Mouse (Mus musculus): ENCODE data around the gene Hoxd13.

Gene Hoxd13

DNA sequence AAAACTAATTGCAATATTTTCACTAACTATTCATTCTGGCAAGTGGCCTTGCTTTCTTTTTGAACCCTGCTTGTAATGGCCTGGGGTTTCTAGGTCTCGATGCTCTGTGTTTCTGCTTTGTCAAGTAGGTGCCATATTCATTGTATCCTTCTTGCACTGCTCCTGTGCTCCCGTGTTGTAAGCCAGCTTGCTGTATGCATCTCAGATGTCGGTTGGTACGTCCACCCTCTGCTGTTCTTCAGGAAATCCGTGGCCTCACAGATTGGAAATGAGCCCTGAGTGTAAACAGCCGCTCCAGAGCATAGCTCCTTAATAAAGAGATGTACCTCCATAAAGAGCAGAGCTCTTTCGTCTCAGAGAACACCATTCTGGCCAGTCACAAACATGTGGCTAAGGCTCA, 39.5 kb downstream of the Hoxd13 start:
- no peak for DNase-seq (ENCODE audit: low read depth, low spot score)

GRCm38 (mm10) chr2:74708676-74709075, 40.6 kb downstream of the Hoxd13 start:
- DNase-seq (ENCODE audit: low read depth, low spot score): no peak

DNA sequence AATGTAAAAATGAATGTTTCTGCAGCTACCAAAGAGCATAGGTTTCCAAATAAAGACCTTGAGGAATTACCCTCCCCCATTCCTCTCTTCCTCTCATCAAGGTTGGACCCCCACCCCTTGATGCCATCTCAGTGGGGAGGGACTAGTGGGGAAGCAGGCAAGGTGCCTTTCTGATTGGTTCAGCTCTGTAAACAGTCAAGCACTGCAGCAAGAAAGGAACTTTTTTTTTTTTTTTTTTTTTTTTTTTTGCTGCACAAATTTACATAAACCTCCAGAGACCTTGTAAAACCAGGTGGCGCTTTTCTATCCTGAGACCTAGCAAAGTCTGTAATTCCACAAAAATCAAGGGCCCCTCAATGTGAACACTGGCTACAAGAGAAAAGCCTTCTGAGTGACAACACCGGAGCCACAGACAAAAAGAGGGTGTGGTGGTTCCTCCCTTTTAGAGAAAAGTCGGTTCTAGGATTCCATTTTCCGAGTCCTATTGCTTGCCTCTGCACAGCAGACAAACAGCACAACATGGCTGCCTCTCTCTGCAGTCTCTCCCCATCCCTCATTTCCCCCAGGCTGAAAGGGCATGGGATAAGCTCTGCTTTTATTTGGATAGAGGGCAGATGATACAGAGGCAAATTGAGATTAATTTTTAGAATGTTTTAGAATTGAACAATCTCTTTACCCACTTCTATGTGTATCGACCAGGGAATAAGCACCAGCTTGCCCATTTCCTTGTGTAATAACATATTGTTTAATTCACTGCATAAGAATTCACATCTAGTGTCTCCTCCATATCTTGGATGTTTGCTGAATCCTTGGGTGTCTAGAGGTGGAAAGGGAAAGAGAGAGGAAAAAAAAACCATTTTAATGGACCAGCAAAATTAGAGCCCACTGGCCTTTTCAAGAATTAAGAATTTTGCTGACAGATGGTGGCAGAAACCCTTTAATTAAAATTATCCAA, 41.6 kb downstream of the Hoxd13 start:
- DNase-seq (ENCODE audit: low read depth, low spot score): no peak

DNA sequence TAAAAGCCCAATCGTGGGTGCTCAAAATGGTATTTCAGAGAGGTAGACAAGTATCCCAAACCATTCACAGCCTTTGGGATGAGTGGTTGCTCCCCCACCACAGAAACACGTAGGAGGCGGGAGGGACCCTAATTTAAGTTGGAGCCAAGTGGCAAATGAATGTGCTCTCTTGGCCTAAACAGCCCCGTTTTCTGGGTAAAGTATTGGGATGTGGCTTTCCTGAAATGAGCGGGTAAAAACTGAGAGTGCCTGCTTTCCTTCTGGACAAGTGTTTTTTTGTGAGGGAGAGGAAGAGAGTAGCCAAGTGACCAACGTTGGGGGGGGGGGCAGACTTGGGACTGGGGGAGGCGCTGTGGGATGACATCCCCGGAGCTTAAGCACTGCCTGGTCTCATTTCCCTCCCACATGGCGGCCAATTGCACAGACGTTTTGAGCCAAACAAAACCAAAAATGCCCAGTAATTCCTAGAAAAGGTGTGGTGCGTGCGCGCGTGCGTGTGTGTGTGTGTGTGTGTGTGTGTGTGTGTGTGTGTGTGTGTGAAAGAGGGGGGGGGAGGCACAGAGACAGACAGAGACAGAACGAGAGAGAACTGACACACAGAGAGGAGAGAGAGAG, 42.9 kb downstream of the Hoxd13 start:
- no peak for DNase-seq (ENCODE audit: low read depth, low spot score)

DNA sequence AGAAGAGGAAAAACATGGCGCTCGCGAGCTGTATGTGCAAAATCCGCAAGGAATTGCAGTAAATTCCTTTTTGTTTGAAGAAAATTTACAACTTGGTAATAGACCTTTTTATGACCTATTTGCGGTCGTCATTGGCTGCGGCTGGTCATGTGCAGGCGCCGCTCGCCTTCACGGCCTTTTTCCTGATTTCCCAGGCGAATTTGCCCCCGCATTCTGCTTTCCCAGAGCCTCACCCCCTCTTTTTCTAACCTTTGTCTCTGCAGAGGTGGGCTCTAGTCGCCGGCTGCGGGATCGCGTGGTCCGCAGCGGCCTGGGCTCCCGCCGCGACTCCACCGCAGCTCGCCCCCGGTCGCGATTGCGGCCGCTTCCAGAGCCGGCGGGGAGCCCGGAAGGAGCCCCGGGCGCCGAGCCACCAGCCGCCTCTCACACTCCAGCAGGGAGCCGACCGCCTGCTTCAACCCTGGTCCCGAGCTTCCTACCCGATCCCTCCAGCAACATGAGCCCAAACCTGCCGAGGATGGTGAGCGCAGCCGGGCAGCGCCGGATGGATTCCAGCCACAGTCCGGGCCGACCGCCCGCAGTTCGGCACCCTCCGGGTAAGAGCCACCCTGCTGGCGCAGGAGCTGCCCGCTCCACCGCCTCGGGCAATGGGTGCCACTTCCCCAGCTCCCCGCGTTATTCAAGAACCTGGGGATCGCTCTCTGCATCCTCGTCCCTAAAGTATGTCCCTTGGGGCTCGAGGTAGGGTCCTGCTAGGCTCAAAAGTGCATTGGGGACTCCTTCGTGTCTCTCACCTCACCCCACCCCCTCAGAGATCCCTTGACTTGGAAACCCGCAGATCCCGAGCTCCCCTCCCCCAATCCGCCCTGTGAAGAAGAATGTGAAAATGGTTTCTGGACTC, 43.9 kb downstream of the Hoxd13 start, which contains the start of the genes Hoxd3 and Hoxd4:
Gene Hoxd3, plus strand, starts transcription at position 207 of the 901 bp plus-strand sequence.
Gene Hoxd4, plus strand, starts transcription at position 209 of the 901 bp plus-strand sequence.
- no peak for DNase-seq (ENCODE audit: low read depth, low spot score)

- no peak for DNase-seq (ENCODE audit: low read depth, low spot score)
Measured at GRCm38 (mm10) chr2:74713239-74714150, 45.4 kb downstream of the Hoxd13 start.

DNA sequence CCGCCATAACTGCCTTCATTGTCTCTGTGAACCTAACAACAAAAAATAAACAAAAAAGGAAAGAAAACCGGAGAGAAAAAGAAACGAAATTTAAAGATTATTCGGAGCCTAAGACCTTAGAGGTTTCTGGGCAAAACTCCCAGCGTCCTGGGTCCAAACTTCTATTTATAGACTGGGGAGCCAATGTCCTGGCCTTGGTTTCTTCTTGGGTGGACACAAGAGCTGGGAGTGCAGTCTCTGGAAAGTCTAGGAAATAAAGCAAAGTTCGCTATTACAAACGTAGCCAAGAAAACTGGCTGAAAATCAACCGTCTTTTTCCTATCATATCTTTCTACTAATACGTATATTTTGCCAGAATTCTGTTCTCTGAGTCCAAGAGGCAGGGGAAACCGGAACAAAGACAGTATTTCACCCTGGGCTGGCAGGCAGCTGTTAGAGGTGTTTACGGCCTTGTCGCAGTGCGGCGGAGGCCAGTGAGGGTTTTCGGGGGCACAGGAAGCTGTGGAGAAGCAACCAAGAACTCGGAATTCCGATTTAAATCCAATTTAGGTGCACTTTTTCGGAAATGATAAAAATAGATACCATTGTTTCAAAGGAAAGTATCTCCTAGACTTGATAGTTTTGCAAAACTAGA, 46.2 kb downstream of the Hoxd13 start:
- DNase-seq (ENCODE audit: low read depth, low spot score): no peak

- DNase-seq (ENCODE audit: low read depth, low spot score): no peak
Measured at GRCm38 (mm10) chr2:74714881-74715280, 46.8 kb downstream of the Hoxd13 start.

DNA sequence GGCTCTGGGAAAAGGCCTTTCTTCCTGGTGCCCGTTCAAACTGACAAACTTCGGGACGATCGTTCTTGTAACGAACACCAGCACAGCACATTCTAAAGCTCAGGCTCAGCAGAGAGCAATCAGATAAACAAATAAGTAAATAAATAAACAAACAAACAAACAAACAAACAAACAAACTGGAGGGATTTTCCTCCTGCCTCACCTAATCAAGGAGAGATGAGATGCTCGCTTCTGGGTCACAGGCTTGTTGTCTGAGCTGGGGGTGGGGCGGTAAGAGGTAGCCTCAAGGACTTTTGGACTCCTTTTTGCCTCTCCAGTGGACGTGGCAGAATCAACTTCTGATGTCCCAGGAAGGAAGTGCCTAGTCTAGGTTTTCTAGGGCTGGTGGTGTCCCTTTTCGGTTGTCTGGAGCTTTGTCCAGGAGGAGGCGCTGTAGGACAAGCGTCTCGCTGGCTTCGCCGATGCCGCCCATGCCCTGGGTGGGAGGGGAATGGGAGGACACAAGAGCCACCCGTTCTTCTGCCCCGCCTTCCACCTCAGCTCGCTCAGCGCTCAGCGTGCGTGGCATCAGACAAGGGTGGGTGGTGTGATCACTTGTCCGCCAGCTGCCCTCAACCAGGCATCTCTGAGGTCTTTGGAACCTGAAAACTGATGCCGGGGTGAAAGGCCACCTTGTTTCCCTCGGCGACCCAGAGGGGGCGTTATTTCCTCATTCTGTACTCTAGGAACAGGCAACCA, 47.6 kb downstream of the Hoxd13 start:
- DNase-seq (ENCODE audit: low read depth, low spot score): peak; percentile 92

GRCm38 (mm10) chr2:74720384-74720783, 52.3 kb downstream of the Hoxd13 start:
- DNase-seq (ENCODE audit: low read depth, low spot score): no peak

DNA sequence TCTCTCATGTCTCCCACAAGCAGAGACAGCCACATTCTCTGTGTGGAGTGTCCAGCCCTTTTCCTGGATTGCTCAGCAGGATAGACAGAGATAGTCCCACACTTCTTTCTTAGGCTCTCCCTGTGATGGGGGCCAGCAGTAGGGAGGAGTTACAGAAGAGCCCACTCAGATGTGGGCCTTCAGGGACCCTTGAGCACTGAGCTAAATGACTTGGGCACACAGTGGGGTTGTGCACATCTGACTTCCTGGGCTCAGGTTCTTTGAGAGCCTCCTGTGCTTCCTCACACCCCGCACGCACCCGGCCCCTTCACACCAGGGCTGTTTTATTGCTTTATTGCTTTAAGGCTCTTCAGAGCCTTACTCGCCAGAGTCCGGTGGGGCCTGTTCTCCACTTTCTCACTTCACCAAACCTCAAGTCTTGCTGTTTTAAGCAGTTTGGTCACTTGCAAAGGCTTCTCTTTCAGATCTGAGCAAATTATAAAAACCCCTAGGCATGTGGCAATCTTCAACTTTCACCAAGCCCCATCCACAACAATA, 52.9 kb downstream of the Hoxd13 start:
- no peak for DNase-seq (ENCODE audit: low read depth, low spot score)

Measured in A20 (cell line).